Mouse (Mus musculus) embryonic stem cell, embryonic (primary cell): ENCODE data around the gene Dph5.
"Not testable (repeated sequence)": the region's sequence is repeated elsewhere in the genome, so short reads cannot be mapped to it uniquely, and the experiment has no call there.

Source experiments
- CTCF ChIA-PET, 4 experiments: fragments of 300-600 bp in 2 of 4; fragments of 350-600 bp in 2 of 4; sonication (Branson Sonifier 250); formaldehyde crosslinking; loops; one replicate each; lab custom pipeline; 2022; ENCODE audit warnings: inconsistent platforms in 2 of 4; lab: Charles Lee
- POLR2A ChIA-PET, 4 experiments: fragments of 300-600 bp in 2 of 4; fragments of 350-600 bp in 2 of 4; sonication (Branson Sonifier 250); formaldehyde crosslinking; loops; one replicate each; lab custom pipeline; 2022; ENCODE audit warnings: antibody characterized with exemption in 4 of 4, inconsistent platforms in 1 of 4; lab: Charles Lee

Gene Dph5

GRCm38 (mm10) chr3:115875551-115875950 lies 12.1 kb upstream of the Dph5 start:
- ChIA-PET CTCF (no interaction called here), POLR2A (interaction anchor here in 1 of 4 experiments (2.7 kb wide), 1 partner anchor 12 kb away, joined by 9 read pairs; the partner anchor contains the start of gene Dph5)

- ChIA-PET CTCF (no interaction called here), POLR2A (interaction anchor here in 1 of 4 experiments (1.6 kb wide), 1 partner anchor 11 kb away, joined by 5 read pairs; the partner anchor contains the start of gene Dph5)
Measured at GRCm38 (mm10) chr3:115877133-115877532, 10.5 kb upstream of the Dph5 start.

- ChIA-PET POLR2A (no interaction called here), CTCF (no interaction called here)
Measured at GRCm38 (mm10) chr3:115884086-115884485, 3.6 kb upstream of the Dph5 start.

- CTCF ChIA-PET: interaction anchor here (0.7 to 2.1 kb wide), 10 partner anchors 48 to 227 kb away, joined by 3 to 7 read pairs (median 4); partner anchors contain the start of gene S1pr1 (in 1 of the 4)
Measured at GRCm38 (mm10) chr3:115888310-115889106, 871 bp downstream of the Dph5 start.

GRCm38 (mm10) chr3:115892341-115892740 lies 4.7 kb downstream of the Dph5 start:
- ChIA-PET CTCF (no interaction called here), POLR2A (no interaction called here)

More at GRCm38 (mm10) chr3:115888310-115889106, 871 bp downstream of the Dph5 start:
- POLR2A ChIA-PET: interaction anchor here (0.7 to 2.2 kb wide), 57 partner anchors 8 to 885 kb away, joined by 3 to 15 read pairs (median 4); partner anchors contain the start of genes Extl2 (in 2 of the 4), S1pr1 (in 2 of the 4), Mfsd14a (in 1 of the 4) and Rtca (in 1 of the 4)

GRCm38 (mm10) chr3:115893166-115893565 lies 5.5 kb downstream of the Dph5 start:
- CTCF ChIA-PET: no interaction called here

GRCm38 (mm10) chr3:115898354-115898948 lies 10.8 kb downstream of the Dph5 start:
- POLR2A ChIA-PET: interaction anchor here in 3 of 4 experiments (1.0 to 4.3 kb wide), 3 partner anchors 10 to 11 kb away, joined by 3 to 15 read pairs (median 6); partner anchors contain the start of gene Dph5 (in 2 of the 3)

More at GRCm38 (mm10) chr3:115893166-115893565, 5.5 kb downstream of the Dph5 start:
- POLR2A ChIA-PET: no interaction called here

GRCm38 (mm10) chr3:115902301-115902956 lies 14.8 kb downstream of the Dph5 start:
- CTCF ChIA-PET: interaction anchor here in 1 of 4 experiments (1.2 kb wide), 1 partner anchor 190 kb away, joined by 3 read pairs; no protein-coding TSS in a partner anchor
- POLR2A ChIA-PET: interaction anchor here in 2 of 4 experiments (1.0 to 4.3 kb wide), 3 partner anchors 13 to 15 kb away, joined by 3 to 15 read pairs (median 7); partner anchors contain the start of gene Dph5 (in 2 of the 2)

More at GRCm38 (mm10) chr3:115898354-115898948, 10.8 kb downstream of the Dph5 start:
- CTCF ChIA-PET: no interaction called here

- ChIA-PET POLR2A (interaction anchor here in 3 of 4 experiments (0.5 to 2.3 kb wide), 5 partner anchors 10 to 101 kb away, joined by 3 to 11 read pairs (median 5); partner anchors contain the start of gene Dph5 (in 1 of the 3)), CTCF (no interaction called here)
Measured at GRCm38 (mm10) chr3:115905067-115905466, 17.4 kb downstream of the Dph5 start.

GRCm38 (mm10) chr3:115905567-115905966 lies 17.9 kb downstream of the Dph5 start:
- ChIA-PET POLR2A (interaction anchor here in 2 of 4 experiments (1.0 to 2.3 kb wide), 3 partner anchors 9 to 18 kb away, joined by 3 to 11 read pairs (median 6); partner anchors contain the start of gene Dph5 (in 1 of the 2)), CTCF (no interaction called here)

- CTCF ChIA-PET: not testable (repeated sequence)
- POLR2A ChIA-PET: interaction anchor here in 1 of 4 experiments (1.1 kb wide), 1 partner anchor 19 kb away, joined by 4 read pairs; the partner anchor contains the start of gene Dph5
Measured at GRCm38 (mm10) chr3:115907406-115907805, 19.8 kb downstream of the Dph5 start.

- CTCF ChIA-PET: interaction anchor here in 1 of 4 experiments (1.1 to 1.2 kb wide), 2 partner anchors 12 to 212 kb away, joined by 3 read pairs; no protein-coding TSS in a partner anchor
- POLR2A ChIA-PET: interaction anchor here in 2 of 4 experiments (0.6 to 1.6 kb wide), 4 partner anchors 10 to 214 kb away, joined by 3 to 5 read pairs (median 4); partner anchors contain the start of gene Dph5 (in 1 of the 2)
Measured at GRCm38 (mm10) chr3:115924401-115925190, 37.0 kb downstream of the Dph5 start.

GRCm38 (mm10) chr3:115926531-115926930 lies 38.9 kb downstream of the Dph5 start:
- ChIA-PET CTCF (interaction anchor here in 2 of 4 experiments (1.1 to 1.9 kb wide), 3 partner anchors 10 to 265 kb away, joined by 3 to 6 read pairs (median 4); no protein-coding TSS in a partner anchor), POLR2A (no interaction called here)

GRCm38 (mm10) chr3:115931701-115932100 lies 44.1 kb downstream of the Dph5 start:
- CTCF ChIA-PET: no interaction called here
- POLR2A ChIA-PET: interaction anchor here in 2 of 4 experiments (1.7 to 2.1 kb wide), 2 partner anchors 43 to 44 kb away, joined by 4 to 10 read pairs; partner anchors contain the start of gene Dph5 (in 1 of the 2)

GRCm38 (mm10) chr3:115933293-115934186 lies 45.9 kb downstream of the Dph5 start:
- ChIA-PET POLR2A (interaction anchor here in 3 of 4 experiments (0.6 to 2.1 kb wide), 7 partner anchors 38 to 166 kb away, joined by 3 to 10 read pairs (median 4); partner anchors contain the start of genes Dph5 (in 2 of the 3), Extl2 (in 1 of the 3) and Slc30a7 (in 1 of the 3)), CTCF (interaction anchor here in 1 of 4 experiments (0.9 to 1.1 kb wide), 2 partner anchors 104 to 272 kb away, joined by 3 to 5 read pairs; no protein-coding TSS in a partner anchor)
